Mouse (Mus musculus) cerebellum, adult 2 months (tissue): ENCODE measurements at regions not wholly inside any gene's neighbourhood (a gene's known extent, or its start where the extent isn't known, plus 50 kb on each side); places are given as distances from the start of the nearest gene placed in this dataset.

Experiments
- CTCF ChIP-seq: fragments of 200-500 bp; IDR thresholded peaks from 2 replicates; pipeline ENCODE4 v1.5.1; 2011; ENCODE audit warnings: low read depth, mild to moderate bottlenecking, control low read depth, low read length, moderate library complexity, borderline replicate concordance; ENCODE audit not compliant: insufficient read depth
- POLR2A ChIP-seq: fragments of 200-500 bp; IDR thresholded peaks from 2 replicates; pipeline ENCODE4 v1.6.1; 2011; ENCODE audit warnings: low read length, control low read depth, borderline replicate concordance; ENCODE audit not compliant: insufficient read depth

- no peak for TF ChIP-seq POLR2A
- no peak for TF ChIP-seq CTCF
Observed at GRCm38 (mm10) chr9:85592639-85593038, 156.5 kb downstream of the Ibtk start.
